Mouse (Mus musculus): ENCODE results near the gene Tpsg1. TPM values are rescaled to one million over a fixed set of nuclear protein-coding genes. Genes with fewer than 3 reads are reported as not detected.

The Tpsg1 gene
- polyA plus RNA-seq (2014; fragmentation: Nextera tagmentation; extraction: Ambion mirVana), result 1.1 and 1.6 TPM in 2 replicates

GRCm38 (mm10) chr17:25368973-25369372 is at the start of gene Tpsg1:
Tpsg1 (plus strand) TSS chr17:25369273.
- WGBS, result 90% methylated on average over 3 of the region's 3 CpGs
- no peak within 1 kb of the TSS for H3K27ac ChIP-seq (ENCODE audit: low read depth, low read length)
- no peak within 1 kb of the TSS for H3K9ac ChIP-seq (replicated peaks; ENCODE audit: low read depth, low read length)
- no peak within 1 kb of the TSS for H3K4me2 ChIP-seq (ENCODE audit: low read depth, low read length)
- H3K4me1 ChIP-seq (ENCODE audit: control insufficient read depth, insufficient read depth, low read length), result no peaks in the 10 kb centered on the region
- no peaks in the 10 kb centered on the region for H3K27me3 ChIP-seq (ENCODE audit: control insufficient read depth, insufficient read depth, low read length)
- ATAC-seq (ENCODE audit: low read depth), result no peak
- no peaks in the 10 kb centered on the region for H3K36me3 ChIP-seq (ENCODE audit: control insufficient read depth, insufficient read depth, low read length)
- H3K4me3 ChIP-seq (ENCODE audit: low read depth, low read length), result no peak within 1 kb of the TSS
- no peaks in the 10 kb centered on the region for H3K9me3 ChIP-seq (ENCODE audit: control insufficient read depth, low read length)

DNA sequence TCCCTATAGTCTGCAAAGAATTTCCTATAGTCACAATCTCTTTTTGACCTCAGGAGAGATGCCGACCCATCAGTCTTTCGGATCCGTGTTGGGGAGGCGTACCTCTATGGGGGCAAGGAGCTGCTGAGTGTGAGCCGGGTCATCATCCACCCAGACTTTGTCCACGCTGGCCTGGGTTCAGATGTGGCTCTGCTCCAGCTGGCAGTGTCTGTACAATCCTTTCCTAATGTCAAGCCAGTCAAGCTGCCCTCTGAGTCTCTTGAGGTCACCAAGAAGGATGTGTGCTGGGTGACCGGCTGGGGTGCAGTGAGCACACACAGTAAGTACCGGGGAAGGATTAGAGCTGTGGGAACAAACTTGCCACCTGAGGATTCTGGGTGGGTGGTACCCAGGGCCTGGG is 48.3 kb upstream of the Tpsg1 start:
- Histone ChIP-seq H3K4me3 (ENCODE audit: low read depth, low read length) (no peak overlapping the region), H3K9me3 (ENCODE audit: control insufficient read depth, low read length) (no peaks in the 10 kb centered on the region), H3K4me2 (ENCODE audit: low read depth, low read length) (no peak overlapping the region), H3K9ac (replicated peaks; ENCODE audit: low read depth, low read length) (no peak overlapping the region), H3K4me1 (ENCODE audit: control insufficient read depth, insufficient read depth, low read length) (no peaks in the 10 kb centered on the region), H3K36me3 (ENCODE audit: control insufficient read depth, insufficient read depth, low read length) (no peaks in the 10 kb centered on the region), H3K27ac (ENCODE audit: low read depth, low read length) (no peak overlapping the region), H3K27me3 (ENCODE audit: control insufficient read depth, insufficient read depth, low read length) (no peaks in the 10 kb centered on the region)
- ATAC-seq (ENCODE audit: low read depth), result no peak
- WGBS, result 93% methylated on average over 8 of the region's 8 CpGs

GRCm38 (mm10) chr17:25322930-25323329 is 46.1 kb upstream of the Tpsg1 start:
- ATAC-seq (ENCODE audit: low read depth), result no peak
- Histone ChIP-seq H3K9me3 (ENCODE audit: control insufficient read depth, low read length) (no peaks in the 10 kb centered on the region), H3K4me3 (ENCODE audit: low read depth, low read length) (no peak overlapping the region), H3K4me1 (ENCODE audit: control insufficient read depth, insufficient read depth, low read length) (no peaks in the 10 kb centered on the region), H3K27me3 (ENCODE audit: control insufficient read depth, insufficient read depth, low read length) (no peaks in the 10 kb centered on the region), H3K4me2 (ENCODE audit: low read depth, low read length) (no peak overlapping the region), H3K36me3 (ENCODE audit: control insufficient read depth, insufficient read depth, low read length) (no peaks in the 10 kb centered on the region), H3K27ac (ENCODE audit: low read depth, low read length) (no peak overlapping the region), H3K9ac (replicated peaks; ENCODE audit: low read depth, low read length) (no peak overlapping the region)
- 25% methylated on average over 2 of the region's 2 CpGs for WGBS

GRCm38 (mm10) chr17:25332321-25332720 is 36.8 kb upstream of the Tpsg1 start:
- Histone ChIP-seq H3K9me3 (ENCODE audit: control insufficient read depth, low read length) (no peaks in the 10 kb centered on the region), H3K4me2 (ENCODE audit: low read depth, low read length) (no peak overlapping the region), H3K4me3 (ENCODE audit: low read depth, low read length) (no peak overlapping the region), H3K27ac (ENCODE audit: low read depth, low read length) (no peak overlapping the region), H3K27me3 (ENCODE audit: control insufficient read depth, insufficient read depth, low read length) (peaks cover 2% of the 10 kb centered on the region; the same call in 1 of the 2 replicates), H3K4me1 (ENCODE audit: control insufficient read depth, insufficient read depth, low read length) (no peaks in the 10 kb centered on the region), H3K9ac (replicated peaks; ENCODE audit: low read depth, low read length) (no peak overlapping the region), H3K36me3 (ENCODE audit: control insufficient read depth, insufficient read depth, low read length) (no peaks in the 10 kb centered on the region)
- ATAC-seq (ENCODE audit: low read depth), result no peak
- 75% methylated on average over 9 of the region's 9 CpGs for WGBS

DNA sequence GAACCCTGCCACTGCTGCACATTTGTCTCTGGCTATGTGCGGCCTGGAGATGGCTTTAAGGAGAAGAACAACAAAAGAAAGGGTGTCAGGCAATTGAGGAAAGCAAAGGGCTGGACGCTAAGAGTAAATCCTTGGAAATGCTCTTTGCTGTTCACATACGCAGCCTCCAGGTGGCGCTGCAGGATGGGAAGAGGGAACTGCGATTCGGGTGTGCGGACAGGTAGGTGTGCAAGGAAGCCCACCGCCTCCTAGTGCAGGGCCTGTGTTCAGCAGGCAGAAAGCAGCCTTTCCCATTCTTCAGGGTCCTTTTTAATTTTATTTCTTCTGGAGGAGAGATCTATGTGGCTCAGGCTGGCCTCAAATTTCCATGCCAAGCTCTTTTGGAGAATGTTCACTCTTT is 35.1 kb upstream of the Tpsg1 start:
- under 1% methylated on average over 8 of the region's 8 CpGs for WGBS
- Histone ChIP-seq H3K27ac (ENCODE audit: low read depth, low read length) (no peak overlapping the region), H3K27me3 (ENCODE audit: control insufficient read depth, insufficient read depth, low read length) (peaks cover 2% of the 10 kb centered on the region; the same call in 1 of the 2 replicates), H3K4me1 (ENCODE audit: control insufficient read depth, insufficient read depth, low read length) (no peaks in the 10 kb centered on the region), H3K9me3 (ENCODE audit: control insufficient read depth, low read length) (no peaks in the 10 kb centered on the region), H3K4me3 (ENCODE audit: low read depth, low read length) (no peak overlapping the region), H3K9ac (replicated peaks; ENCODE audit: low read depth, low read length) (no peak overlapping the region), H3K36me3 (ENCODE audit: control insufficient read depth, insufficient read depth, low read length) (no peaks in the 10 kb centered on the region), H3K4me2 (ENCODE audit: low read depth, low read length) (no peak overlapping the region)
- no peak for ATAC-seq (ENCODE audit: low read depth)

DNA sequence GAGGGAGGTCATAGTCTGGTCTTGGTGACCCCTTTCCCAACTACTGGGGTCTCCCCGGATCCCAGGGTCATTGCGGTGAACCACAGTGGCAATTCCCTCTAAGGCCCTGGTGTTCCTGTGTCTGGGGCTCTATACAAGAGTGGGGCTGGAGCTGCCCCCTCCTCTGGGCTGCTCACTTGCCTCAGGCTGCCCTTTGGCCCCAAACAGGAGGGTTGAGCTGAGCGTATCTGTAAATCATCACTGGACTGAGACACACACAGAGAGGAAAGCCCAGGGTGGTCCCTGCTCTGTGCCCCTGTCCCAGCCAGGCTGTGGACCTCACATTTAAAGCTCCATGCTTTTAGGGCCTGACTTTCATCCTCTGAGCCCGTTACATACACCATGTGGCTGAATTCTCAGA is 30.9 kb upstream of the Tpsg1 start:
- Histone ChIP-seq H3K9ac (replicated peaks; ENCODE audit: low read depth, low read length) (no peak overlapping the region), H3K4me3 (ENCODE audit: low read depth, low read length) (no peak overlapping the region), H3K4me1 (ENCODE audit: control insufficient read depth, insufficient read depth, low read length) (no peaks in the 10 kb centered on the region), H3K36me3 (ENCODE audit: control insufficient read depth, insufficient read depth, low read length) (no peaks in the 10 kb centered on the region), H3K27ac (ENCODE audit: low read depth, low read length) (no peak overlapping the region), H3K4me2 (ENCODE audit: low read depth, low read length) (no peak overlapping the region), H3K9me3 (ENCODE audit: control insufficient read depth, low read length) (no peaks in the 10 kb centered on the region), H3K27me3 (ENCODE audit: control insufficient read depth, insufficient read depth, low read length) (peaks cover 2% of the 10 kb centered on the region; the same call in 1 of the 2 replicates)
- WGBS, result 85% methylated on average over 4 of the region's 4 CpGs
- ATAC-seq (ENCODE audit: low read depth), result no peak

- no peak overlapping the region for H3K4me2 ChIP-seq (ENCODE audit: low read depth, low read length)
- H3K4me1 ChIP-seq (ENCODE audit: control insufficient read depth, insufficient read depth, low read length), result no peaks in the 10 kb centered on the region
- H3K4me3 ChIP-seq (ENCODE audit: low read depth, low read length), result no peak overlapping the region
- H3K27me3 ChIP-seq (ENCODE audit: control insufficient read depth, insufficient read depth, low read length), result no peaks in the 10 kb centered on the region
- WGBS, result 93% methylated on average over 6 of the region's 6 CpGs
- ATAC-seq (ENCODE audit: low read depth), result no peak
- H3K9ac ChIP-seq (replicated peaks; ENCODE audit: low read depth, low read length), result no peak overlapping the region
- no peaks in the 10 kb centered on the region for H3K9me3 ChIP-seq (ENCODE audit: control insufficient read depth, low read length)
- no peaks in the 10 kb centered on the region for H3K36me3 ChIP-seq (ENCODE audit: control insufficient read depth, insufficient read depth, low read length)
- H3K27ac ChIP-seq (ENCODE audit: low read depth, low read length), result no peak overlapping the region
Measured at GRCm38 (mm10) chr17:25340003-25340402, 29.1 kb upstream of the Tpsg1 start.

DNA sequence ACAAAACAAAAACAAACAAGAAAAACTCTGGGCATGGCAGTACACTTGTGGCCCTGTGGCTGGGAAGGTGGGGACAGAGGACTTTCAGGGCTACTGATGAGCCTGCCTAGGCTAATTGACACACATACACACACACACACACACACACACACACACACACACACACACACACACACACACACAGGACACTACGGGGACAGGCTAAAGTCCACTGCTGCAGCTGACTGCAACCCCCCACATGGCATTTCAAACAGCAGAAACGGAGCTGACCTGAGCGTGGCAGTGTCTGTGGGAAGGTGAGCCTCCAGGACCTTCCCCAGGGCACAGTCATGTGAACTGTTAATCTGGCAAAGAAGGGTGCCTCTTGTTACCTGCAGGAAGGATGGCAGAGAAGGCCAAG is 27.6 kb upstream of the Tpsg1 start:
- Histone ChIP-seq H3K9ac (replicated peaks; ENCODE audit: low read depth, low read length) (no peak overlapping the region), H3K4me2 (ENCODE audit: low read depth, low read length) (no peak overlapping the region), H3K27ac (ENCODE audit: low read depth, low read length) (no peak overlapping the region), H3K36me3 (ENCODE audit: control insufficient read depth, insufficient read depth, low read length) (no peaks in the 10 kb centered on the region), H3K4me1 (ENCODE audit: control insufficient read depth, insufficient read depth, low read length) (no peaks in the 10 kb centered on the region), H3K27me3 (ENCODE audit: control insufficient read depth, insufficient read depth, low read length) (no peaks in the 10 kb centered on the region), H3K4me3 (ENCODE audit: low read depth, low read length) (no peak overlapping the region), H3K9me3 (ENCODE audit: control insufficient read depth, low read length) (no peaks in the 10 kb centered on the region)
- WGBS, result 65% methylated on average over 3 of the region's 3 CpGs
- ATAC-seq (ENCODE audit: low read depth), result no peak

DNA sequence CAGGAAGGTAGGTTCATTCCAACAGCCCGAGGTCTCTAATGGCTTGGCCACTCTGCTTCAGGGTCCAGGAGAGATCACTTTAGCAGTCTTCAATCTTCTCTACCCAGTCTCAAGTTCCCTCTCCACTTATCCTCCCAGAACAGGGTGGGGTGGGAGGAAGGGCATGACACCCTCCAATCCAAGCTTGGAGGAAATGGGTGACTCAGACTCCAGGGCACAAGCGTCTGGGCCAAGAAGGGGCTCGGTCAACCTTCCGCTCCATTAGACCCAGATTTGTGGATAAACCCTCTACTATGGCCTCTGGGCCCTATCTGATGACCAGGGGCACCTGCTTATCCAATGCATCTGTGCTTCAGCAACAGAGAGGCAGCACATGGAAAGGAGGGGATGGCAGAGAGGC is 23.6 kb upstream of the Tpsg1 start, which contains the start of gene Tpsab1:
Gene Tpsab1 (minus strand): TSS at position 101 of the 400 bp plus-strand sequence.
- no peaks in the 10 kb centered on the region for H3K27me3 ChIP-seq (ENCODE audit: control insufficient read depth, insufficient read depth, low read length)
- WGBS, result 73% methylated on average over 4 of the region's 4 CpGs
- no peak for ATAC-seq (ENCODE audit: low read depth)
- H3K9me3 ChIP-seq (ENCODE audit: control insufficient read depth, low read length), result no peaks in the 10 kb centered on the region
- H3K4me1 ChIP-seq (ENCODE audit: control insufficient read depth, insufficient read depth, low read length), result no peaks in the 10 kb centered on the region
- H3K4me2 ChIP-seq (ENCODE audit: low read depth, low read length), result no peak within 1 kb of the TSS
- no peak within 1 kb of the TSS for H3K4me3 ChIP-seq (ENCODE audit: low read depth, low read length)
- no peak within 1 kb of the TSS for H3K9ac ChIP-seq (replicated peaks; ENCODE audit: low read depth, low read length)
- no peak within 1 kb of the TSS for H3K27ac ChIP-seq (ENCODE audit: low read depth, low read length)
- no peaks in the 10 kb centered on the region for H3K36me3 ChIP-seq (ENCODE audit: control insufficient read depth, insufficient read depth, low read length)

Measured in neural tube, embryonic 14.5 days (tissue).